Mouse (Mus musculus) kidney, postnatal 0 days (tissue): ENCODE measurements around the gene Btbd9. TPM values are rescaled to one million over a fixed set of nuclear protein-coding genes. Genes with fewer than 3 reads are reported as not detected.

Experiments used
- ATAC-seq: fragments of 200-750 bp; cut with Nextera tagmentation; replicated peaks from 2 replicates; pipeline ENCODE4 v1.8.0; 2017; ENCODE audit warnings: low read depth, moderate number of reproducible peaks, moderate TSS enrichment, moderate library complexity; ENCODE audit not compliant: low FRiP score
- DNase-seq: peaks from one replicate; pipeline ENCODE4 v3.0.0-alpha.2; 2016; ENCODE audit warnings: low spot score
- H3K27ac ChIP-seq: fragments of 300-500 bp; sonication (generic); 2 replicates; pipeline ENCODE4 v1.5.1; 2014; ENCODE audit warnings: mild to moderate bottlenecking
- H3K27me3 ChIP-seq: fragments of 300-500 bp; sonication (generic); 2 replicates; pipeline ENCODE4 v1.6.1; 2014; ENCODE audit warnings: low read length, mixed read lengths; ENCODE audit not compliant: insufficient read depth
- H3K36me3 ChIP-seq: fragments of 300-500 bp; sonication (generic); 2 replicates; pipeline ENCODE4 v1.6.1; 2014; ENCODE audit warnings: low read length, mixed read lengths; ENCODE audit not compliant: insufficient read depth
- H3K4me1 ChIP-seq: fragments of 300-500 bp; sonication (generic); replicated peaks from 2 replicates; pipeline ENCODE4 v1.6.1; 2014; ENCODE audit warnings: antibody characterized with exemption, low read length, mixed read lengths; ENCODE audit not compliant: insufficient read depth
- H3K4me2 ChIP-seq: fragments of 300-500 bp; sonication (generic); 2 replicates; pipeline ENCODE4 v1.6.1; 2014; ENCODE audit warnings: mild to moderate bottlenecking, low read length, moderate library complexity, mixed read lengths
- H3K4me3 ChIP-seq: fragments of 300-500 bp; sonication (generic); replicated peaks from 2 replicates; pipeline ENCODE4 v1.5.1; 2014; ENCODE audit warnings: low read depth, low read length
- H3K9ac ChIP-seq: fragments of 300-500 bp; sonication (generic); 2 replicates; pipeline ENCODE4 v1.6.1; 2014; ENCODE audit warnings: low read depth, low read length
- H3K9me3 ChIP-seq: fragments of 300-500 bp; sonication (generic); replicated peaks from 2 replicates; pipeline ENCODE4 v1.6.1; 2016; ENCODE audit warnings: low read length, inconsistent platforms, mixed read lengths
- CTCF ChIP-seq: IDR thresholded peaks from 2 replicates; pipeline ENCODE4 v1.5.1; 2016; ENCODE audit warnings: antibody characterized with exemption, low read depth, mild to moderate bottlenecking, moderate library complexity
- WGBS: fragments of 180-500 bp; shearing (Covaris S2); extraction: QIAGEN DNeasy Blood & Tissue Kit; methylation state at CpG from one replicate; pipeline ENCODE4 v1.1.7; 2014; 5-methylcytosine and 5-hydroxymethylcytosine counted together
- polyA plus RNA-seq: library from polyadenylated mRNA; unstranded; fragments of >200 nt; fragmentation: Nextera tagmentation; extraction: Ambion mirVana; gene quantifications from 2 replicates; pipeline ENCODE4 v1.2.1, GENCODE M21; 2015

The Btbd9 gene
- polyA plus RNA-seq, 1 experiment from 2014 or later, result 41.1 TPM

GRCm38 (mm10) chr17:30377754-30378153 is 198.5 kb downstream of the Btbd9 start:
- Histone ChIP-seq H3K27me3 (no peaks in the 10 kb centered on the region), H3K27ac (no peak overlapping the region), H3K9ac (no peak overlapping the region), H3K36me3 (no peaks in the 10 kb centered on the region), H3K4me1 (no peaks in the 10 kb centered on the region), H3K4me2 (no peak overlapping the region), H3K9me3 (no peaks in the 10 kb centered on the region), H3K4me3 (no peak overlapping the region)
- WGBS, result 54% methylated on average over 1 of the region's 1 CpGs
- ATAC-seq, result no peak
- DNase-seq, result no peak
- TF ChIP-seq CTCF, result no peak

DNA sequence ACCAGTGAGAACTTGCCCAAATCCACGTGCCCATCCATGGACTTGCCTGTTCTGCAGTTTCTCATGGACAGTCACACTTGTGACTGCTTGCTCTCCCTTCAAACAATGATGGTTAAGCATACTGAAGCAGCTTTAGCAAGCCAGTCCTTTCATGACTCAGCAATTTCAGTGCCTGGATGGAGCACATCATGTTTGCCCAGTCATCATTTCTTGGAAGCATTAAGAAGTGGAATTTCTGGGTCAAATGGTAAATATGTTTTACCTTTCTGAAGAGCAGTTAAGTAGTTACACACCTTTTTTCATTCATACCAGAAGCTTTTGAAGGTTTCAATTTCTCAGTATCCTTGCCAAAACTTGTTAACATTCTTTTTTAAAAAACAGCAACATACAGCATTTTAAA is 201.2 kb downstream of the Btbd9 start:
- Histone ChIP-seq H3K4me3 (no peak overlapping the region), H3K27me3 (no peaks in the 10 kb centered on the region), H3K9ac (no peak overlapping the region), H3K4me2 (no peak overlapping the region), H3K4me1 (no peaks in the 10 kb centered on the region), H3K9me3 (no peaks in the 10 kb centered on the region), H3K36me3 (no peaks in the 10 kb centered on the region), H3K27ac (no peak overlapping the region)
- TF ChIP-seq CTCF, result no peak
- no peak for DNase-seq
- no peak for ATAC-seq
- 83% methylated on average over 1 of the region's 1 CpGs for WGBS

DNA sequence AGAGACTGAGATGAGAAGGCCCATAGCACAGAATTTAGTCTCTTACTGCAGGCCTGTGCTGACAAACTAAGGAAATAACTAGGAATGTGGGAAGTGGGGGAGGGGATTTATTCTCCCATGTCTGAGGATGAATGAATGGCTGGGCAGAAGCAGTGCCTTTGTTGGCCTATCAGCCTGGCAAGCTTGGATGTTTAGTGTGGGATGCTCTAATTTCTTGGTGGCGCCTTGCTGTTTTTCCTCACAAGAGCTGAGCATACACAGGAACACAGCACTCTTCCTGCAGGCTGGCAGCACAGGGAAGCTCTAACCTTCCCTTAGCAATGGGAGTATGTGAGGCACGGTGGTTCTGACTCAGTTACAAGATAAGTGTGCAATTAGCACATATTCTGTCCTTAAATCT is 207.7 kb downstream of the Btbd9 start:
- TF ChIP-seq CTCF, result no peak
- no peaks in the 10 kb centered on the region for H3K27me3 ChIP-seq
- H3K4me1 ChIP-seq, result no peaks in the 10 kb centered on the region
- no peak overlapping the region for H3K4me2 ChIP-seq
- H3K4me3 ChIP-seq, result no peak overlapping the region
- H3K9me3 ChIP-seq, result no peaks in the 10 kb centered on the region
- WGBS, result 69% methylated on average over 2 of the region's 2 CpGs
- no peak for ATAC-seq
- DNase-seq, result no peak
- H3K27ac ChIP-seq, result no peak overlapping the region
- no peaks in the 10 kb centered on the region for H3K36me3 ChIP-seq
- H3K9ac ChIP-seq, result no peak overlapping the region

DNA sequence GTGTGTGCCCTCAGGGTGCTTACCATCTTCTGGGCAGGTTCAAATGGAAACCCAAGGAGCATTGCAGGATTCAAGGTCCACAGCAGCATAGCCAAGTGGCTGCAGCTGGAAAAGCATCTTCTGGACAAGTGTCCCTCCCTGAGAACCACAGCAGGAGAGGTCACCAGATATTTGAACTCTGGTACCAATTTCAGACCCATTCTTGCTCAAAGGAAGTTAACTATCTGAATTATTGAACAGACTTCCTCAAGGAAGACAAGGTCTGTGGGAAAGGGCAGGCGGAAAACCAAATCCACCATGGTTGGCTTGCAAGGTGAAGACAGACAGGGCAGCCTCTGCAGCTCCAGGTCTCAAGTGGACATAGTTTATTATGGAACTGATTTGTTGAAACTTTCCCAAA is 211.6 kb downstream of the Btbd9 start:
- Histone ChIP-seq H3K27ac (no peak overlapping the region), H3K4me3 (no peak overlapping the region), H3K4me1 (no peaks in the 10 kb centered on the region), H3K9me3 (no peaks in the 10 kb centered on the region), H3K36me3 (no peaks in the 10 kb centered on the region), H3K27me3 (no peaks in the 10 kb centered on the region), H3K4me2 (no peak overlapping the region), H3K9ac (no peak overlapping the region)
- ATAC-seq (no peak), DNase-seq (no peak)
- no peak for TF ChIP-seq CTCF
- WGBS, result 83% methylated on average over 1 of the region's 1 CpGs

- no peak overlapping the region for H3K9ac ChIP-seq
- no peaks in the 10 kb centered on the region for H3K9me3 ChIP-seq
- no peak for ATAC-seq
- peaks cover 5% of the 10 kb centered on the region; the same call in 1 of the 2 replicates for H3K4me1 ChIP-seq
- WGBS, result 59% methylated on average over 5 of the region's 5 CpGs
- H3K36me3 ChIP-seq, result no peaks in the 10 kb centered on the region
- no peak overlapping the region for H3K4me3 ChIP-seq
- no peak overlapping the region for H3K4me2 ChIP-seq
- H3K27ac ChIP-seq, result no peak overlapping the region
- TF ChIP-seq CTCF, result no peak
- no peaks in the 10 kb centered on the region for H3K27me3 ChIP-seq
- DNase-seq, result no peak
Observed at GRCm38 (mm10) chr17:30363365-30363764, 212.9 kb downstream of the Btbd9 start.

GRCm38 (mm10) chr17:30360654-30361053 is 215.6 kb downstream of the Btbd9 start:
- 38% methylated on average over 1 of the region's 1 CpGs for WGBS
- TF ChIP-seq CTCF, result no peak
- no peak overlapping the region for H3K9ac ChIP-seq
- H3K36me3 ChIP-seq, result no peaks in the 10 kb centered on the region
- H3K27me3 ChIP-seq, result no peaks in the 10 kb centered on the region
- 0 out of 2 replicates have a peak, but pooled peaks have one; percentile 29 for ATAC-seq
- H3K27ac ChIP-seq, result no peak overlapping the region
- peak; percentile 40 for DNase-seq
- no peaks in the 10 kb centered on the region for H3K9me3 ChIP-seq
- H3K4me3 ChIP-seq, result no peak overlapping the region
- peaks cover 10% of the 10 kb centered on the region; the same call in 1 of the 2 replicates for H3K4me1 ChIP-seq
- H3K4me2 ChIP-seq, result no peak overlapping the region

GRCm38 (mm10) chr17:30359392-30359791 is 216.9 kb downstream of the Btbd9 start:
- 42% methylated on average over 5 of the region's 5 CpGs for WGBS
- DNase-seq, result peak; percentile 32
- Histone ChIP-seq H3K4me2 (no peak overlapping the region), H3K4me3 (no peak overlapping the region), H3K27ac (no peak overlapping the region), H3K9me3 (no peaks in the 10 kb centered on the region), H3K36me3 (no peaks in the 10 kb centered on the region), H3K9ac (no peak overlapping the region), H3K27me3 (no peaks in the 10 kb centered on the region), H3K4me1 (peaks cover 17% of the 10 kb centered on the region)
- TF ChIP-seq CTCF, result no peak
- ATAC-seq, result no peak
